Mouse (Mus musculus) erythroblast, embryonic 14.5 days (primary cell): Measurements from ENCODE around the gene Rab37. TPM values are rescaled to one million over a fixed set of nuclear protein-coding genes. Genes with fewer than 3 reads are reported as not detected.

Experiments
- H3K27me3 ChIP-seq: 2 replicates; pipeline ENCODE4 v1.6.1; 2012; ENCODE audit warnings: inconsistent platforms; ENCODE audit not compliant: control insufficient read depth
- H3K36me3 ChIP-seq: 2 replicates; pipeline ENCODE4 v1.6.1; 2012; ENCODE audit warnings: mild to moderate bottlenecking, inconsistent platforms; ENCODE audit not compliant: control insufficient read depth
- H3K4me1 ChIP-seq: 2 replicates; pipeline ENCODE4 v1.6.1; 2012; ENCODE audit warnings: inconsistent platforms; ENCODE audit not compliant: control insufficient read depth
- H3K4me3 ChIP-seq: replicated peaks from 2 replicates; pipeline ENCODE3; 2012; ENCODE audit warnings: moderate library complexity, mild to moderate bottlenecking, inconsistent platforms
- H3K9me3 ChIP-seq: 2 replicates; pipeline ENCODE4 v1.6.1; 2012; ENCODE audit warnings: low read length, inconsistent platforms, mixed read lengths; ENCODE audit not compliant: control insufficient read depth
- GATA1 ChIP-seq: IDR thresholded peaks from 2 replicates; pipeline ENCODE4 v1.6.1; 2012; ENCODE audit warnings: low read length, inconsistent platforms, mixed read lengths
- TAL1 ChIP-seq: IDR thresholded peaks from 3 replicates; pipeline ENCODE4 v1.6.1; 2012; ENCODE audit warnings: low read length, inconsistent platforms, mixed read lengths
- polyA plus RNA-seq: library from polyadenylated mRNA; stranded (reverse); fragments of >175 nt; gene quantifications from 2 replicates; pipeline ENCODE4 v1.2.3, GENCODE M21; 2012

Gene Rab37
- polyA plus RNA-seq, 1 experiment = 0.01 TPM

GRCm38 (mm10) chr11:115071015-115071551 is 20.1 kb upstream of the Rab37 start:
- Histone ChIP-seq H3K4me1 (no peaks in the 10 kb centered on the region), H3K4me3 (no peak overlapping the region)

GRCm38 (mm10) chr11:115071631-115072294 is 19.5 kb upstream of the Rab37 start:
- Histone ChIP-seq H3K27me3 (peaks cover 4% of the 10 kb centered on the region), H3K36me3 (no peaks in the 10 kb centered on the region), H3K4me1 (no peaks in the 10 kb centered on the region), H3K4me3 (no peak overlapping the region), H3K9me3 (no peaks in the 10 kb centered on the region)
- TF ChIP-seq GATA1 (no peak), TAL1 (no peak)

More at GRCm38 (mm10) chr11:115071015-115071551, 20.1 kb upstream of the Rab37 start:
- H3K27me3 ChIP-seq = peaks cover 4% of the 10 kb centered on the region
- no peak for TF ChIP-seq GATA1
- TF ChIP-seq TAL1 = no peak
- no peaks in the 10 kb centered on the region for H3K36me3 ChIP-seq
- no peaks in the 10 kb centered on the region for H3K9me3 ChIP-seq

GRCm38 (mm10) chr11:115073002-115073401 is 18.2 kb upstream of the Rab37 start:
- TF ChIP-seq GATA1 (no peak), TAL1 (no peak)
- H3K9me3 ChIP-seq = no peaks in the 10 kb centered on the region
- no peaks in the 10 kb centered on the region for H3K36me3 ChIP-seq
- H3K27me3 ChIP-seq = peaks cover 4% of the 10 kb centered on the region
- H3K4me1 ChIP-seq = no peaks in the 10 kb centered on the region
- H3K4me3 ChIP-seq = no peak overlapping the region

GRCm38 (mm10) chr11:115075407-115075806 is 15.8 kb upstream of the Rab37 start:
- H3K9me3 ChIP-seq = no peaks in the 10 kb centered on the region
- H3K27me3 ChIP-seq = peaks cover 4% of the 10 kb centered on the region
- no peak for TF ChIP-seq TAL1
- TF ChIP-seq GATA1 = no peak
- no peaks in the 10 kb centered on the region for H3K36me3 ChIP-seq
- H3K4me1 ChIP-seq = no peaks in the 10 kb centered on the region
- H3K4me3 ChIP-seq = no peak overlapping the region

GRCm38 (mm10) chr11:115075859-115076258 is 15.4 kb upstream of the Rab37 start:
- Histone ChIP-seq H3K4me1 (no peaks in the 10 kb centered on the region), H3K36me3 (no peaks in the 10 kb centered on the region), H3K9me3 (no peaks in the 10 kb centered on the region), H3K4me3 (no peak overlapping the region), H3K27me3 (peaks cover 3% of the 10 kb centered on the region)
- TF ChIP-seq TAL1 (no peak), GATA1 (no peak)

GRCm38 (mm10) chr11:115077436-115077835 is 13.8 kb upstream of the Rab37 start:
- Histone ChIP-seq H3K4me3 (no peak overlapping the region), H3K4me1 (no peaks in the 10 kb centered on the region), H3K9me3 (no peaks in the 10 kb centered on the region), H3K36me3 (no peaks in the 10 kb centered on the region), H3K27me3 (no peaks in the 10 kb centered on the region)
- TF ChIP-seq GATA1 (no peak), TAL1 (no peak)

- H3K36me3 ChIP-seq = no peaks in the 10 kb centered on the region
- no peaks in the 10 kb centered on the region for H3K27me3 ChIP-seq
- no peaks in the 10 kb centered on the region for H3K9me3 ChIP-seq
- H3K4me1 ChIP-seq = no peaks in the 10 kb centered on the region
- TF ChIP-seq TAL1 = no peak
- TF ChIP-seq GATA1 = no peak
- no peak overlapping the region for H3K4me3 ChIP-seq
Observed at GRCm38 (mm10) chr11:115078680-115079079, 12.6 kb upstream of the Rab37 start.

GRCm38 (mm10) chr11:115080886-115081285 is 10.3 kb upstream of the Rab37 start:
- Histone ChIP-seq H3K4me3 (no peak overlapping the region), H3K4me1 (no peaks in the 10 kb centered on the region)

GRCm38 (mm10) chr11:115081373-115081772 is 9.9 kb upstream of the Rab37 start:
- no peak for TF ChIP-seq GATA1
- no peak for TF ChIP-seq TAL1
- Histone ChIP-seq H3K4me1 (no peaks in the 10 kb centered on the region), H3K36me3 (no peaks in the 10 kb centered on the region), H3K9me3 (no peaks in the 10 kb centered on the region), H3K27me3 (peaks cover 4% of the 10 kb centered on the region), H3K4me3 (no peak overlapping the region)

More at GRCm38 (mm10) chr11:115080886-115081285, 10.3 kb upstream of the Rab37 start:
- TF ChIP-seq GATA1 = no peak
- no peak for TF ChIP-seq TAL1
- Histone ChIP-seq H3K36me3 (no peaks in the 10 kb centered on the region), H3K9me3 (no peaks in the 10 kb centered on the region), H3K27me3 (peaks cover 4% of the 10 kb centered on the region)
